Mouse (Mus musculus): ENCODE data around the gene Il12rb1.

Il12rb1 gene

GRCm38 (mm10) chr8:70808239-70808638 is at the start of gene Il12rb1:
Gene Il12rb1 (plus strand): TSS chr8:70808449.
- DNase-seq (ENCODE audit: low spot score in 2 of 2) = no peak

GRCm38 (mm10) chr8:70758616-70759561 is 49.4 kb upstream of the Il12rb1 start:
- peak; percentile 16 to 44 for DNase-seq (ENCODE audit: low spot score in 2 of 2)

GRCm38 (mm10) chr8:70760350-70760749 is 47.9 kb upstream of the Il12rb1 start:
- DNase-seq (ENCODE audit: low spot score in 2 of 2) = no peak

GRCm38 (mm10) chr8:70760775-70761406 is 47.4 kb upstream of the Il12rb1 start, which contains the start of gene Mpv17l2:
Gene Mpv17l2 (minus strand): TSS chr8:70760946.
- DNase-seq (ENCODE audit: low spot score in 2 of 2) = peak; percentile 95 to 96

- no peak for DNase-seq (ENCODE audit: low spot score in 2 of 2)
Measured at GRCm38 (mm10) chr8:70762118-70762517, 46.1 kb upstream of the Il12rb1 start.

GRCm38 (mm10) chr8:70763354-70763753 is 44.9 kb upstream of the Il12rb1 start:
- DNase-seq (ENCODE audit: low spot score in 2 of 2) = no peak

GRCm38 (mm10) chr8:70764026-70764425 is 44.2 kb upstream of the Il12rb1 start:
- DNase-seq (ENCODE audit: low spot score in 2 of 2) = no peak

- DNase-seq (ENCODE audit: low spot score in 2 of 2) = no peak
Measured at GRCm38 (mm10) chr8:70764676-70765075, 43.6 kb upstream of the Il12rb1 start.

- DNase-seq (ENCODE audit: low spot score in 2 of 2) = no peak
Measured at GRCm38 (mm10) chr8:70765329-70765728, 42.9 kb upstream of the Il12rb1 start.

GRCm38 (mm10) chr8:70765838-70766570 is 42.2 kb upstream of the Il12rb1 start:
- DNase-seq (ENCODE audit: low spot score in 2 of 2) = no peak

GRCm38 (mm10) chr8:70766571-70767440 is 41.4 kb upstream of the Il12rb1 start:
- no peak for DNase-seq (ENCODE audit: low spot score in 2 of 2)

GRCm38 (mm10) chr8:70767503-70767902 is 40.7 kb upstream of the Il12rb1 start:
- no peak for DNase-seq (ENCODE audit: low spot score in 2 of 2)

- DNase-seq (ENCODE audit: low spot score in 2 of 2) = no peak
Measured at GRCm38 (mm10) chr8:70768231-70768776, 39.9 kb upstream of the Il12rb1 start.

- no peak for DNase-seq (ENCODE audit: low spot score in 2 of 2)
Measured at GRCm38 (mm10) chr8:70768956-70769355, 39.3 kb upstream of the Il12rb1 start.

GRCm38 (mm10) chr8:70769359-70769758 is 38.9 kb upstream of the Il12rb1 start:
- peak; percentile 89 to 94 for DNase-seq (ENCODE audit: low spot score in 2 of 2)

GRCm38 (mm10) chr8:70769858-70770257 is 38.4 kb upstream of the Il12rb1 start:
- no peak for DNase-seq (ENCODE audit: low spot score in 2 of 2)

- DNase-seq (ENCODE audit: low spot score in 2 of 2) = no peak
Measured at GRCm38 (mm10) chr8:70770748-70771147, 37.5 kb upstream of the Il12rb1 start.

GRCm38 (mm10) chr8:70771217-70771616 is 37.0 kb upstream of the Il12rb1 start:
- DNase-seq (ENCODE audit: low spot score in 2 of 2) = no peak

GRCm38 (mm10) chr8:70772075-70772474 is 36.2 kb upstream of the Il12rb1 start:
- DNase-seq (ENCODE audit: low spot score in 2 of 2) = no peak

GRCm38 (mm10) chr8:70772890-70773289 is 35.4 kb upstream of the Il12rb1 start:
- DNase-seq (ENCODE audit: low spot score in 2 of 2) = no peak

- no peak for DNase-seq (ENCODE audit: low spot score in 2 of 2)
Measured at GRCm38 (mm10) chr8:70773410-70773809, 34.8 kb upstream of the Il12rb1 start.
